Mouse (Mus musculus): ENCODE data around the gene Paip2b.
"Not testable (repeated sequence)": the region's sequence is repeated elsewhere in the genome, so short reads cannot be mapped to it uniquely, and the experiment has no call there.

Paip2b gene

GRCm38 (mm10) chr6:83802033-83802432 is 29.5 kb downstream of the Paip2b start:
- no peak for DNase-seq (ENCODE audit: low read depth, low spot score)

GRCm38 (mm10) chr6:83796686-83797085 is 34.9 kb downstream of the Paip2b start:
- DNase-seq (ENCODE audit: low read depth, low spot score): no peak

GRCm38 (mm10) chr6:83795492-83795900 is 36.0 kb downstream of the Paip2b start:
- no peak for DNase-seq (ENCODE audit: low read depth, low spot score)

GRCm38 (mm10) chr6:83794760-83795296 is 36.7 kb downstream of the Paip2b start, which contains the start of gene Nagk:
Gene Nagk (plus strand): TSS chr6:83794982.
- peak; percentile 87 for DNase-seq (ENCODE audit: low read depth, low spot score)

- DNase-seq (ENCODE audit: low read depth, low spot score): no peak
Observed at GRCm38 (mm10) chr6:83791251-83791890, 40.2 kb downstream of the Paip2b start.

- not testable (repeated sequence) for DNase-seq (ENCODE audit: low read depth, low spot score)
Observed at GRCm38 (mm10) chr6:83790533-83790932, 41.0 kb downstream of the Paip2b start.

- no peak for DNase-seq (ENCODE audit: low read depth, low spot score)
Observed at GRCm38 (mm10) chr6:83788554-83788953, 43.0 kb downstream of the Paip2b start.

GRCm38 (mm10) chr6:83786426-83786825 is 45.1 kb downstream of the Paip2b start:
- no peak for DNase-seq (ENCODE audit: low read depth, low spot score)

- DNase-seq (ENCODE audit: low read depth, low spot score): no peak
Observed at GRCm38 (mm10) chr6:83779026-83779425, 52.5 kb downstream of the Paip2b start.

- no peak for DNase-seq (ENCODE audit: low read depth, low spot score)
Observed at GRCm38 (mm10) chr6:83778306-83778705, 53.2 kb downstream of the Paip2b start.

GRCm38 (mm10) chr6:83775638-83776293 is 55.8 kb downstream of the Paip2b start, which contains the start of gene Tex261:
Gene Tex261 (minus strand): TSS chr6:83775813.
- peak; percentile 75 for DNase-seq (ENCODE audit: low read depth, low spot score)

- no peak for DNase-seq (ENCODE audit: low read depth, low spot score)
Observed at GRCm38 (mm10) chr6:83774781-83775563, 56.6 kb downstream of the Paip2b start.

- no peak for DNase-seq (ENCODE audit: low read depth, low spot score)
Observed at GRCm38 (mm10) chr6:83774126-83774525, 57.4 kb downstream of the Paip2b start.

- DNase-seq (ENCODE audit: low read depth, low spot score): no peak
Observed at GRCm38 (mm10) chr6:83768485-83768884, 63.1 kb downstream of the Paip2b start.

- no peak for DNase-seq (ENCODE audit: low read depth, low spot score)
Observed at GRCm38 (mm10) chr6:83766982-83767381, 64.6 kb downstream of the Paip2b start.

GRCm38 (mm10) chr6:83762880-83763431 is 68.6 kb downstream of the Paip2b start:
- no peak for DNase-seq (ENCODE audit: low read depth, low spot score)

GRCm38 (mm10) chr6:83762344-83762743 is 69.2 kb downstream of the Paip2b start, which contains the start of gene Ankrd53:
Gene Ankrd53 (plus strand): TSS chr6:83762644.
- DNase-seq (ENCODE audit: low read depth, low spot score): no peak

GRCm38 (mm10) chr6:83756051-83756450 is 75.5 kb downstream of the Paip2b start:
- no peak for DNase-seq (ENCODE audit: low read depth, low spot score)
